ENCODE assay signal across 20 mouse cellular contexts in genomic region chr19:42124684-42125083, GRCm38 (mm10). TPM values are rescaled to one million over a fixed set of nuclear protein-coding genes. Genes with fewer than 3 reads are reported as not detected.
A peak's percentile ranks its signal among the peaks of the same experiment; 100 is the strongest.
DNase-seq lines count a peak whose midpoint lies in the region; TF ChIP-seq lines count a peak whose summit lies in the region.
"Had no signal": no experiment of that assay in that cellular context is flagged by ENCODE, and none has a peak within 500 bp of the region (broad histone marks: within the 10 kb centered on the region; RNA-seq: fewer than 3 reads in every experiment).

No protein-coding gene starts in this region.

- peaks cover 31% of the 10 kb centered on the region for H3K36me3 ChIP-seq in ES-Bruce4 (ENCODE audit: control insufficient read depth, insufficient read depth, low read length, poor library complexity, severe bottlenecking)

- H3K27ac ChIP-seq in cerebellum, adult 2 months (ENCODE audit: insufficient read depth, low read length), result peak overlapping the region; percentile 15; the same call in 1 of the 2 replicates
- peak overlapping the region; percentile 45 for H3K27ac ChIP-seq in left cerebral cortex, adult 2 months
- peak overlapping the region; percentile 62 for H3K27ac ChIP-seq in ES-Bruce4 (ENCODE audit: insufficient read depth, low read length)
- H3K27ac ChIP-seq: hindbrain, embryonic 10.5 days; liver, embryonic 13.5 days had no signal

- WGBS in cerebellum, adult 2 months, result 23% methylated on average over 13 of the region's 13 CpGs

- H3K9ac ChIP-seq in ES-Bruce4 (ENCODE audit: low read depth, poor library complexity, severe bottlenecking), result peak overlapping the region; percentile 37
- H3K9ac ChIP-seq: heart, embryonic 12.5 days; liver, embryonic 13.5 days had no signal

- no peaks in the 10 kb centered on the region for H3K9me3 ChIP-seq in ES-Bruce4 (replicated peaks; ENCODE audit: control insufficient read depth, insufficient read depth, low read length, poor library complexity, severe bottlenecking)
- H3K9me3 ChIP-seq: heart, embryonic 12.5 days; hindbrain, embryonic 10.5 days; liver, embryonic 13.5 days had no signal

- no peaks in the 10 kb centered on the region for H3K27me3 ChIP-seq in cerebellum, adult 2 months (ENCODE audit: control insufficient read depth, insufficient read depth, low read length)
- no peaks in the 10 kb centered on the region for H3K27me3 ChIP-seq in ES-Bruce4 (ENCODE audit: control insufficient read depth, insufficient read depth, low read length, poor library complexity, severe bottlenecking)
- H3K27me3 ChIP-seq: heart, embryonic 12.5 days; liver, embryonic 13.5 days had no signal

- TF ChIP-seq POLR2A in cerebellum, adult 2 months (IDR thresholded peaks at IDR 0.05; ENCODE audit: borderline replicate concordance, insufficient read depth, low read length), result no peak
- no peak for TF ChIP-seq POLR2A in ES-Bruce4 (IDR thresholded peaks at IDR 0.05; ENCODE audit: insufficient read depth, low read length)

- TF ChIP-seq EP300 in ES-Bruce4 (IDR thresholded peaks at IDR 0.05; ENCODE audit: insufficient read depth, low read depth, low read length), result no peak

- H3K4me3 ChIP-seq in cerebellum, adult 2 months (replicated peaks; ENCODE audit: insufficient read depth, low read depth, low read length), result no peak overlapping the region
- H3K4me3 ChIP-seq in left cerebral cortex, adult 2 months, result no peak overlapping the region
- peak overlapping the region; percentile 1; the same call in 1 of the 2 replicates for H3K4me3 ChIP-seq in ES-Bruce4 (ENCODE audit: low read depth, low read length)
- H3K4me3 ChIP-seq: heart, embryonic 12.5 days; hindbrain, embryonic 10.5 days; liver, embryonic 13.5 days had no signal

- peak; percentile 32 to 36 for DNase-seq in cerebellum, adult 2 months
- no peak for DNase-seq in cerebellum, postnatal 36 days
- DNase-seq in left cerebral cortex, adult 2 months (ENCODE audit: extremely low spot score in 1 of 2, low spot score in 2 of 2), result no peak
- DNase-seq in left cerebral cortex, adult 9 months (ENCODE audit: low spot score in 2 of 2), result no peak
- DNase-seq in cerebellum, postnatal 14 days, result peak; percentile 56 to 67
- DNase-seq in frontal cortex, postnatal 25 days (ENCODE audit: low spot score in 2 of 2), result no peak
- DNase-seq: adrenal gland, adult 8-10 months; gastrocnemius, postnatal 10 days; heart, adult 11 months; heart, postnatal 10 days; kidney, adult 18-20 months; kidney, postnatal 4 days; liver, embryonic 13.5 days; lung, adult 2 months; lung, postnatal 14 days; thymus, postnatal 14 days had no signal

- intact Hi-C loops in left cerebral cortex, adult 2 months (cut with DNase I), result no loop called here

- peaks cover 12% of the 10 kb centered on the region for H3K4me1 ChIP-seq in cerebellum, adult 2 months (ENCODE audit: control insufficient read depth, insufficient read depth, low read length)
- H3K4me1 ChIP-seq in ES-Bruce4 (ENCODE audit: control insufficient read depth, insufficient read depth, low read length), result peaks cover 8% of the 10 kb centered on the region

- no peak for TF ChIP-seq CTCF in cerebellum, adult 2 months (IDR thresholded peaks at IDR 0.05; ENCODE audit: borderline replicate concordance, insufficient read depth, low read depth, low read length)
- TF ChIP-seq CTCF in left cerebral cortex, adult 2 months (IDR thresholded peaks at IDR 0.05), result no peak
- TF ChIP-seq CTCF in ES-Bruce4 (IDR thresholded peaks at IDR 0.05; ENCODE audit: low read depth, low read length), result no peak

RNA-seq across cellular contexts. Expression of gene Avpi1, which starts 4.2 kb away (rescaled TPM):
- 26.9 and 28.8 TPM in 2 replicates for polyA plus RNA-seq in cerebellum, adult 2 months (2012; rRNA removed)
- total RNA-seq in left cerebral cortex, adult 2 months (2021), result 10 to 100 TPM; 27.6 to 30.9 TPM
- polyA plus RNA-seq in ES-Bruce4 (2011; ENCODE audit: insufficient read depth, insufficient read length, low read depth, missing spikeins), result 44.7 and 49.2 TPM in 2 replicates

RNA-seq across cellular contexts. Expression of gene Marveld1, which starts 22.5 kb away (rescaled TPM):
- polyA plus RNA-seq in cerebellum, adult 2 months (2012; rRNA removed), result 11.7 and 12.8 TPM in 2 replicates
- 10 to 100 TPM in 1 of 2 experiments, 1 to 10 TPM in 1; 8.0 to 10.6 TPM for total RNA-seq in left cerebral cortex, adult 2 months (2021)
- polyA plus RNA-seq in ES-Bruce4 (2011; ENCODE audit: insufficient read depth, insufficient read length, low read depth, missing spikeins), result 15.0 and 17.7 TPM in 2 replicates

RNA-seq across cellular contexts. Expression of gene Pi4k2a, which starts 34.4 kb away (rescaled TPM):
- 78.6 and 81.0 TPM in 2 replicates for polyA plus RNA-seq in cerebellum, adult 2 months (2012; rRNA removed)
- 10 to 100 TPM; 65.6 to 67.3 TPM for total RNA-seq in left cerebral cortex, adult 2 months (2021)
- 27.2 and 30.4 TPM in 2 replicates for polyA plus RNA-seq in ES-Bruce4 (2011; ENCODE audit: insufficient read depth, insufficient read length, low read depth, missing spikeins)

RNA-seq across cellular contexts. Expression of gene Morn4, which starts 38.5 kb away (rescaled TPM):
- 43.4 and 44.6 TPM in 2 replicates for polyA plus RNA-seq in cerebellum, adult 2 months (2012; rRNA removed)
- 10 to 100 TPM; 64.0 to 66.2 TPM for total RNA-seq in left cerebral cortex, adult 2 months (2021)
- polyA plus RNA-seq in ES-Bruce4 (2011; ENCODE audit: insufficient read depth, insufficient read length, low read depth, missing spikeins), result 18.8 and 19.6 TPM in 2 replicates
- total RNA-seq: monocyte, adult 5-6 weeks had no signal

RNA-seq across cellular contexts. Expression of gene Zfyve27, which starts 39.1 kb away (rescaled TPM):
- 104 and 107 TPM in 2 replicates for polyA plus RNA-seq in cerebellum, adult 2 months (2012; rRNA removed)
- 100 to 1,000 TPM in 1 of 2 experiments, 10 to 100 TPM in 1; 87.7 to 107 TPM for total RNA-seq in left cerebral cortex, adult 2 months (2021)
- 24.4 and 25.0 TPM in 2 replicates for polyA plus RNA-seq in ES-Bruce4 (2011; ENCODE audit: insufficient read depth, insufficient read length, low read depth, missing spikeins)

Comparison
In these comparisons a context has a peak if more than half of its experiments do, and no peak if none do; other contexts are left out.
1. DNase-seq: peak in cerebellum, adult 2 months (2 of 2) and cerebellum, postnatal 14 days (2 of 2); none in cerebellum, postnatal 36 days (0 of 2), left cerebral cortex, adult 2 months (0 of 2), left cerebral cortex, adult 9 months (0 of 2) and frontal cortex, postnatal 25 days (0 of 2).
2. Peak in every context shown above with its lines, with median percentiles within 50 percentile points of each other: H3K27ac ChIP-seq.